Mouse (Mus musculus) neural tube, embryonic 14.5 days (tissue): Measurements from ENCODE around the gene Med4. TPM values are rescaled to one million over a fixed set of nuclear protein-coding genes. Genes with fewer than 3 reads are reported as not detected.

Experiments used
- ATAC-seq: fragments of 200-750 bp; cut with Nextera tagmentation; 2 replicates; pipeline ENCODE4 v1.8.0; 2017; ENCODE audit warnings: low read depth, mild to moderate bottlenecking, moderate TSS enrichment, moderate library complexity
- H3K27ac ChIP-seq: fragments of 300-500 bp; sonication (generic); 2 replicates; pipeline ENCODE4 v1.5.1; 2014; ENCODE audit warnings: low read depth, mild to moderate bottlenecking, control low read depth, low read length, moderate library complexity, mixed read lengths
- H3K27me3 ChIP-seq: fragments of 300-500 bp; sonication (generic); 2 replicates; pipeline ENCODE4 v1.6.1; 2014; ENCODE audit warnings: low read length; ENCODE audit not compliant: control insufficient read depth, insufficient read depth
- H3K36me3 ChIP-seq: fragments of 300-500 bp; sonication (generic); 2 replicates; pipeline ENCODE4 v1.6.1; 2014; ENCODE audit warnings: low read length, mixed read lengths; ENCODE audit not compliant: control insufficient read depth, insufficient read depth
- H3K4me1 ChIP-seq: fragments of 300-500 bp; sonication (generic); 2 replicates; pipeline ENCODE4 v1.6.1; 2014; ENCODE audit warnings: low read length; ENCODE audit not compliant: control insufficient read depth, insufficient read depth
- H3K4me2 ChIP-seq: fragments of 300-500 bp; sonication (generic); 2 replicates; pipeline ENCODE4 v1.6.1; 2014; ENCODE audit warnings: mild to moderate bottlenecking, low read depth, low read length, control low read depth
- H3K4me3 ChIP-seq: fragments of 300-500 bp; sonication (generic); 2 replicates; pipeline ENCODE4 v1.5.1; 2014; ENCODE audit warnings: low read depth, low read length, control low read depth, mixed read lengths
- H3K9ac ChIP-seq: fragments of 300-500 bp; sonication (generic); replicated peaks from 2 replicates; pipeline ENCODE4 v1.6.1; 2014; ENCODE audit warnings: low read depth, mild to moderate bottlenecking, control low read depth, low read length, mixed read lengths
- H3K9me3 ChIP-seq: fragments of 300-500 bp; sonication (generic); 2 replicates; pipeline ENCODE4 v1.6.1; 2016; ENCODE audit warnings: low read length; ENCODE audit not compliant: control insufficient read depth
- WGBS: fragments of 180-500 bp; shearing (Covaris S2); extraction: QIAGEN DNeasy Blood & Tissue Kit; methylation state at CpG from one replicate; pipeline ENCODE4 v1.1.7; 2014; 5-methylcytosine and 5-hydroxymethylcytosine counted together
- polyA plus RNA-seq: library from polyadenylated mRNA; unstranded; fragments of >200 nt; fragmentation: Nextera tagmentation; extraction: Ambion mirVana; gene quantifications from 2 replicates; pipeline ENCODE4 v1.2.1, GENCODE M21; 2014

The Med4 gene
- polyA plus RNA-seq, 1 experiment from 2014 or later, result 79.1 TPM

DNA sequence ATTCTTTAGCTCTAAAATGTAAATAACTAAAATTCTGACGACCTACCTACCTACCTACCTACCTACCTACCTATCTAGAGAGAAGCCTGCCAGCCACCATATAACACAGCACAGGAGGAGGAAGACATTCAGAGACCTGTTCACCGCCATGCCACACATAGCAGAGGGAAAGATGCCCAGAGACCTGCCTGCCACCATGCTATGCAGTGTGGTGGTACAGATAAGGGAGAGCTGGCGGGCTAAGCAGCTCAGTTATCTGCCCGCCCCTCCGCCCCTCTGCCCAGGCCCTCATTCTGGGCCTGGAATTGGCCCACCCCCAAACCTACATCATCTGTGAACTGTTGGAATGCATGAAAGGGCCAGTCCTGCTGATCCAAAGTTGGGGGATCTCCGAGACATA is 15.7 kb upstream of the Med4 start:
- WGBS, result 81% methylated on average over 6 of the region's 6 CpGs
- H3K27me3 ChIP-seq, result no peaks in the 10 kb centered on the region
- no peak for ATAC-seq
- H3K27ac ChIP-seq, result no peak overlapping the region
- H3K9ac ChIP-seq, result no peak overlapping the region
- H3K36me3 ChIP-seq, result no peaks in the 10 kb centered on the region
- no peaks in the 10 kb centered on the region for H3K4me1 ChIP-seq
- no peaks in the 10 kb centered on the region for H3K9me3 ChIP-seq
- no peak overlapping the region for H3K4me3 ChIP-seq
- H3K4me2 ChIP-seq, result no peak overlapping the region

DNA sequence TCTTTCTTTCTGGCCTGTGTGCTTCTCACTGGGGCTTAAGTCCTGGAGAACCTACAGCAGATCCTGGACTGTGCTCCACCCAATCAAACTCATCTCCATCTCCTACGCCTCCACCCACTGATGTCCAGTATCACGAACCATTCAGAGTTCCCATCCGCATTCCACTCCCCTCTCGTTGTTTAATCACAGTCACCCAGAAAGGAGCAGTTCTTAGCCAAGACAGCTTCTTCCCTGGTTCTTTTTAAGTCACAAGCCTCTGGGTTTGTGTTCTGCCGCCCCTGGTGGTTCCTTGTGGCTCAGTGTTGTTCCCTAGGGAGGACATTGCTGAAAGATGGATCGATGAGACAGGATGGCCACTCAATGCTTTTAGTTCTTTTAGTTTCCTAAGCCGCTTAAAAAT is 14.1 kb upstream of the Med4 start:
- no peak for ATAC-seq
- no peak overlapping the region for H3K27ac ChIP-seq
- H3K27me3 ChIP-seq, result no peaks in the 10 kb centered on the region
- 78% methylated on average over 7 of the region's 7 CpGs for WGBS
- H3K4me2 ChIP-seq, result no peak overlapping the region
- H3K36me3 ChIP-seq, result no peaks in the 10 kb centered on the region
- H3K9me3 ChIP-seq, result no peaks in the 10 kb centered on the region
- H3K4me1 ChIP-seq, result no peaks in the 10 kb centered on the region
- no peak overlapping the region for H3K4me3 ChIP-seq
- no peak overlapping the region for H3K9ac ChIP-seq

DNA sequence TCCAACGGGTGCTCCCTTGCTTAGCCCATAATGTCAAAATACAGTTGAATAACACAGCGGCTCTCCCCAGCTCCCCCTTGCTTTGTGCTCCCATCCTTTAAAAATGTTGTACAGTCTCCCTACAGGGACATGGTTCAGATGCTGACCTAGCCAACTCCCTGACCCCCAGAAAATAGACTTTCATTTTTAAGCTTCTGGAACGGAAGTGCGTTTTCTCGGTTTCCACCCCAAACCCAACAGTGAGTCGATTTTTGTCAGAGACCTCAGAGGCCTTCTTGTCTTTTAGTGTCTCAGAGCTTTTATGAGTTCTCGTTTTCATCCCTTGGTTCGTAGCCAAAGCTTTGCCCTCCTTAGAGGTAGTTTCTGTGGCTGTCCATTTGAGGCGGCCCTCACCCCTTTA is 8.5 kb upstream of the Med4 start:
- 80% methylated on average over 9 of the region's 9 CpGs for WGBS
- Histone ChIP-seq H3K4me1 (0 out of 2 replicates have a peak, but pooled peaks cover 5% of the 10 kb centered on the region), H3K9me3 (no peaks in the 10 kb centered on the region), H3K27me3 (no peaks in the 10 kb centered on the region), H3K36me3 (no peaks in the 10 kb centered on the region), H3K4me3 (no peak overlapping the region), H3K27ac (no peak overlapping the region), H3K4me2 (no peak overlapping the region), H3K9ac (no peak overlapping the region)
- ATAC-seq, result no peak

DNA sequence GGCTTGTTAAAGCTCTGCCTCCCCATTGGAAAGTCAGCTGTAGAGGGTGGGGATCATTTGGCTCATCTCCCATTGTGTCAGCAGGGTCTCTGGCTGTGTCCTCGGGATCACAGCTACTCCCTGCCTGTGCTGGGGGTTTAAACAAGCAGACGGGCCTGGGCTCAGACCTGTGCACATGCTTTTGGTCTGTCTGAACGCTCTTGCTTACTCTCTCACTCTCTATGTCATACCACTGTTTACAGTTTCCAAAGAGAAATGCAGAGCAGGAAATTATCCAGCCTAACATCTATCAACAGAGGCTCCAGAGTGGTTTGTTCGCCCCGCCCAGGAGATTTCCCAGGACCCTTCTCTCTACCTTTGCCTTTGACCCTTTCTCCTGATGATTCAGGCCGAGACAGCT is 8.1 kb upstream of the Med4 start:
- ATAC-seq, result peak; percentile 42; the same call in 1 of the 2 replicates
- Histone ChIP-seq H3K27ac (0 out of 2 replicates have a peak overlapping the region, but pooled peaks have one; percentile 3), H3K36me3 (no peaks in the 10 kb centered on the region), H3K9ac (no peak overlapping the region), H3K4me1 (0 out of 2 replicates have a peak, but pooled peaks cover 5% of the 10 kb centered on the region), H3K9me3 (no peaks in the 10 kb centered on the region), H3K27me3 (no peaks in the 10 kb centered on the region), H3K4me3 (no peak overlapping the region), H3K4me2 (no peak overlapping the region)
- WGBS, result 70% methylated on average over 6 of the region's 6 CpGs

DNA sequence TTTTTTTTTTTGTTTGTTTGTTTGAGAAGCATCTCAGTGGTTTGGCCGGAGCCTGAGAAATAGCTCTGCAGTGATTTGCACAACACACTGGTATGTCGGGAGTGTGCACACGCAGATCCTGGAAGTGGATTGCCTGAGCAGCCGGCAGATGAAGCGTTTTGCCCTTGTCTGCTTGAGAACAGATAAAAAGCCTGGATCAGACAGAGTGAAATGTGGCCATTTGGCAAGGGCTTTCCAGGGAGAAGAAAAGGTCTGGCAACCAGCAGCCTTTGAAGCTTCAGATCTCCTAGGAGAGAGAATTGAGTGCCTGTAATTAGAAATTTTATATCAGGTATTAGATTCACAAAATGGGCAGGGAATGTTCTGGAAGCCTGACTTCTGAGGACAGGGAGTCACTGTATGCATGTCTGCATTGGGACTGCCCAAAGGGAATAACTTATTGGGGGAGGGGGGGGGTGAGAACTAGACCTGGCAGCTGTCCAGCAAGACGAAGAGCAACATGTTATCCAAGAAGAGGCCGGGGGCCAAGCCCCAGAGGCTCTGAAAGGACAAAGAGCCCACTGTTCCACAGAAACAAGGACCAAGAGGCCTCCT is 7.1 kb upstream of the Med4 start:
- Histone ChIP-seq H3K36me3 (no peaks in the 10 kb centered on the region), H3K9me3 (no peaks in the 10 kb centered on the region), H3K4me1 (0 out of 2 replicates have a peak, but pooled peaks cover 5% of the 10 kb centered on the region), H3K27me3 (no peaks in the 10 kb centered on the region), H3K4me3 (no peak overlapping the region), H3K27ac (peak overlapping the region; percentile 74; the same call in 1 of the 2 replicates), H3K4me2 (no peak overlapping the region), H3K9ac (no peak overlapping the region)
- WGBS, result 18% methylated on average over 7 of the region's 7 CpGs
- peak; percentile 84 for ATAC-seq

DNA sequence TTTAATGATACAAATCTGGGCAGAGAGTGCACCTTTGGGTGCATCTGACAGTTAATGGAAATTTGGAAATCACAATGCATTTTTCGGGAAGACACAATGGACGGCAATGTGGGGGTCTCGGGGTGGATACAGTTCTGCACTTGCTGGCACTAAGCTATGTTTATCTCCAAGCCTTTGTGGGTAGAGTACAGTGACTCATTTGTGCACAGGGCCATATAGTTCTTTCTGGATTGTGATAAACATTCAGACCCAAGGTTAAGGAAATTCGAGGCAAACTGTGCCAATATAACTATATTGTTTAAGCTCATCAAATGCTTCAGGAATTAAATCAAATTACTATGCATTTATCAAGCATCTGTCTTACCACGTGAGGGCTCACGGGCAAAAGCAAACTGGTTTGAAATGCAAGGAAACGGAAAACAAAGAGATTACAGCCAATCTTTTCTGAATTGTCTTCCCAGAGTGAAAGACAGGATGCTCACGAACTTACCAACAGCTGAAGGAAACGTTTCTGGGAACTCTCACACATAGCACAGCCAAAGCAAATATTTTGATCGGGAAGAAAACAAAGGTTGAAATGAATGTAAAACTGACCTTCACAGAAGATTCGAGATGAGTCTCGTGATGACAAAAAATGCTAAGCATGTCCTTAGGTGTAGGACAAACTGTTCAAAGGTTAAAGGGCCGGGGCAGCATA is 6.4 kb upstream of the Med4 start:
- 0 out of 2 replicates have a peak, but pooled peaks cover 5% of the 10 kb centered on the region for H3K4me1 ChIP-seq
- H3K9ac ChIP-seq, result no peak overlapping the region
- H3K27me3 ChIP-seq, result no peaks in the 10 kb centered on the region
- H3K27ac ChIP-seq, result peak overlapping the region; percentile 74
- peak; percentile 67 for ATAC-seq
- H3K4me2 ChIP-seq, result no peak overlapping the region
- no peaks in the 10 kb centered on the region for H3K36me3 ChIP-seq
- H3K9me3 ChIP-seq, result no peaks in the 10 kb centered on the region
- WGBS, result 41% methylated on average over 13 of the region's 13 CpGs
- no peak overlapping the region for H3K4me3 ChIP-seq

GRCm38 (mm10) chr14:73506283-73506682 is 3.5 kb upstream of the Med4 start:
- H3K36me3 ChIP-seq, result no peaks in the 10 kb centered on the region
- H3K4me1 ChIP-seq, result peaks cover 12% of the 10 kb centered on the region
- H3K4me3 ChIP-seq, result no peak overlapping the region
- no peaks in the 10 kb centered on the region for H3K27me3 ChIP-seq
- H3K27ac ChIP-seq, result no peak overlapping the region
- WGBS, result 66% methylated on average over 8 of the region's 8 CpGs
- ATAC-seq, result no peak
- H3K9ac ChIP-seq, result no peak overlapping the region
- no peak overlapping the region for H3K4me2 ChIP-seq
- no peaks in the 10 kb centered on the region for H3K9me3 ChIP-seq

- Histone ChIP-seq H3K4me1 (peaks cover 9% of the 10 kb centered on the region), H3K36me3 (no peaks in the 10 kb centered on the region), H3K9ac (no peak overlapping the region), H3K27ac (no peak overlapping the region), H3K9me3 (no peaks in the 10 kb centered on the region), H3K4me2 (no peak overlapping the region), H3K27me3 (no peaks in the 10 kb centered on the region), H3K4me3 (no peak overlapping the region)
- no peak for ATAC-seq
- 90% methylated on average over 15 of the region's 15 CpGs for WGBS
Measured at GRCm38 (mm10) chr14:73507200-73507599, 2.6 kb upstream of the Med4 start.

DNA sequence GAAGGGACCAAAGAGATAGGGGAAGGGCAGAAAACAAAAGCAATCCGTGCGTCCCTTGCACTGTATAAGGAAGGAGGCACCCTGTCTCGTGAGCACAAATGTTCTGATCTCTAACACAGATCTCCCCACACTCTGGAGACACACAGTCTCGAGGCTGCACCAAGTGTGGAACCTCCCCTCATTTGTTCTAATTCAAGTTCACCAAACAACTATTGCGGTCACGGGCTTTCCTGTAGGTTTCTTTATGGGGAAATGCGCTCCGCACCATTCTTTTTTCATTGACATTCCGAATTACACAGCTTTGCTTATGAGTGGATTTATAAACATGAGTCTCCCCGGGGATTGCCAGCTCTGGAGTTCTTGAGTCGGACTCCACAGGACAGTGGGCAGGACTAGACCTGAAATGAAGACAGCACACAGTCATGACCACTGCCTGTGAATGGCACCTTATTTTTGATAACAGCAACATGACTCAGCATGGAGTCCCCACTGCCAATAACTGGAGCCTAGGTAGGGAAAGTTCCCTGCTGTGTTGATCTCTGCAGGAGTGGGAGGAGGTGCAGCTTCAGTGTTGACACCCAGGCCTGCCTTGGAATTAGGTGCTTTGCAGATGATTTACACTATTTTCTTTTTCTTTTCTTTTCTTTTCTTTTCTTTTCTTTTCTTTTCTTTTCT is 2.0 kb upstream of the Med4 start:
- H3K4me1 ChIP-seq, result peaks cover 9% of the 10 kb centered on the region
- no peak overlapping the region for H3K27ac ChIP-seq
- H3K9ac ChIP-seq, result no peak overlapping the region
- H3K36me3 ChIP-seq, result no peaks in the 10 kb centered on the region
- no peaks in the 10 kb centered on the region for H3K9me3 ChIP-seq
- no peaks in the 10 kb centered on the region for H3K27me3 ChIP-seq
- H3K4me2 ChIP-seq, result no peak overlapping the region
- WGBS, result 81% methylated on average over 11 of the region's 11 CpGs
- no peak overlapping the region for H3K4me3 ChIP-seq
- ATAC-seq, result no peak
